Mouse (Mus musculus) retina, postnatal 1 day (tissue): ENCODE measurements around the gene Ptprn.
A peak's percentile ranks its signal among the peaks of the same experiment; 100 is the strongest.

Source experiments
- DNase-seq: peaks from one replicate; pipeline ENCODE4 v3.0.0-alpha.2; 2012

The Ptprn gene

GRCm38 (mm10) chr1:75264091-75264880, at the start of gene Ptprn:
Gene Ptprn (minus strand): TSS chr1:75264502.
- peak; percentile 67 for DNase-seq

GRCm38 (mm10) chr1:75311694-75312093, 47.4 kb upstream of the Ptprn start:
- no peak for DNase-seq

DNA sequence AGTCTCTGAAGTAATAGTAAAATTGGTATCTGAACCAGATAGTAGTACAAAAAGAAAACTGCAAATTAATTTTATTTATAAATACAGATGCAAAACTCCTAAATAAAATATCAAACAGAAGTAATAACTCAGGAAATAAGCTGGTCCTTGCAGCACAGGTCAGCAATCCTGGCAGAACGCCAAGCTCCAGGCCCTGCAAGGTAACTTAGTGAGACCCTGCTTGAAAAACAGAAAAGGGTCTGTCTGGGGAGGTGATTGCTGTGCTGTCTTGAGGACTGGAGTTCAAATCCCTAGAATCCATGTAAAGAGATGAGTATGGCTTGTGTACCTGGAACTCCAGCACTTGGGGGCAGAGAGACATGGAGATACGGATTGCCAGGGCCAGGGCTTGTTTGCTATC, 40.4 kb upstream of the Ptprn start:
- no peak for DNase-seq

- DNase-seq: no peak
Measured at GRCm38 (mm10) chr1:75294294-75294693, 30.0 kb upstream of the Ptprn start.

DNA sequence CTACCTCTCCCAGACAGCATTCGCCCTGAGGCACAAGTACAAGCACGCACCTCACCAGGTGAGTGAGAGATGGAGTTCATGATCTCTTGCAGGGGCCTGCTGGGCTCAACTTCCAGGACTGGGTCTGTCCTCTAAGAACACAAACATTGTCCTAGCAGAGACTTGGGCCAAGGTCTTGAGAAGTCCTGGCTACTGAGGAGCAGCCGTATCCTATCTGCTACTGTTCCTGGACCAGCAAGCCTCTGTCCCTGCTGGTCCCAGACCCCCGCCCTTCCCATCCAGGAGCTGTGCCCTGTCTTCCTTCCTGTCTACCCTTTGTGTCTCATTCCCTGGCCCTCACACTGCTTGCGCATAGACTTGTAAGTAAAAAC, 29.0 kb upstream of the Ptprn start:
- DNase-seq: no peak

DNA sequence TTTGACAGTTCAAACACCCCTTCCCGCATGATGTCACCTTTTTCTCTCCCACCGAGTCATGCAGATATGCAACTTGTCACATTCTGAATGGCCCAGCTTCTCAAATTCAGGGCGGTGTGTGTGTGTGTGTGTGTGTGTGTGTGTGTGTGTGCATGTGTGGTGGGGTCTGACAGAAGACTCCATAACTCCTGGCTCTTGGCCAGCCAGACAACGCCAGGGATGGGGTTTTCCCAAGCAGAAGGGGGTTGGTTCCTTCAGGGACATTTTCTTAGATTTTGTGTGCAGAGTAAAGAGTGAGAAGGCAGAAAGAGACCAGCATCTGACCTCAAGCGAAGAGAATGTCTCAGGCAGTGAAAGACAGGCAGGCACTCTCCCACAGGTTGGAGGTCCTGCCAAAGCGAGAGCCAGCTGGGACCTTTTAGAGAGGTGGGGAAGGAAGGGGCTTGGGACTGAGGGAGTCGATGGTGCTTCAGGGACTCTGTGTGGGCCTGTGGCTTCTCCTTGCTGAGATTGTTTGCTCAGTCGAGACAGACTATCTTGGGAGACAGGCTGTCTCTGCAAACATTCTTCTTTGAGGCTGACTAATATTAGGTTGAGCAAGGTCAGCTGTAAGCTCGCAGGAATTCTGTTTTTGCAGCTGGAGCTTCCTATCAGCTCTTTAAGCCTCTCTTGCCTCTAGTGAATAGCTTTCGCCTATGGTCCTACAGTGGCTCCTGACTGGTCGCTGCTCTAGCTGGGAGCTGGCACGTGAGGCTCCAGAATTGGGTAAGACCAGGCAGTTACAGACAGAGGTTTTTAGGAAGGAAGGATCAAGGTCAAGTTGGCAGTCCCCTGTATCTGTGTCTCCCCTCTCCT, 28.4 kb upstream of the Ptprn start:
- DNase-seq: peak; percentile 20

DNA sequence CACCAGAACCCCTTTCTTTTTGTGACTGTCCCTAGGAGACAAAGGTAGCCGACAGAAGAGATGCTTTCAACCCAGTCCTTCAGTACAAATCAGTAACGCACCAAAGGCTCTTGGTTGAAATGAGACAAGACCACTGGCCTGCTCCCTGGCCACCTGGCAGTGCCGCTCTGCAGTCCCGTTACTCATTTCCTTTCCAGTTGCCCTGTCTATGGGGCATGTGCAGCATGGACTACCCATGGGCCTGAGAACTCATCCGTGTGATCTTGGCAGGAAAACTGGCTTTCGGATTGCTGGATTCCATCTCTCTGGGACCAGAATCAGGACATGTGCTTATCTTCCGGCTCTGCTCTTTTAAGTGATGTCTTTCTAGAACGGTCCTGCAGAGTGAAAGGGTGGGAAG, 27.0 kb upstream of the Ptprn start:
- DNase-seq: no peak

GRCm38 (mm10) chr1:75290582-75290981, 26.3 kb upstream of the Ptprn start:
- peak; percentile 61 for DNase-seq

GRCm38 (mm10) chr1:75289888-75290431, 25.7 kb upstream of the Ptprn start:
- DNase-seq: no peak

DNA sequence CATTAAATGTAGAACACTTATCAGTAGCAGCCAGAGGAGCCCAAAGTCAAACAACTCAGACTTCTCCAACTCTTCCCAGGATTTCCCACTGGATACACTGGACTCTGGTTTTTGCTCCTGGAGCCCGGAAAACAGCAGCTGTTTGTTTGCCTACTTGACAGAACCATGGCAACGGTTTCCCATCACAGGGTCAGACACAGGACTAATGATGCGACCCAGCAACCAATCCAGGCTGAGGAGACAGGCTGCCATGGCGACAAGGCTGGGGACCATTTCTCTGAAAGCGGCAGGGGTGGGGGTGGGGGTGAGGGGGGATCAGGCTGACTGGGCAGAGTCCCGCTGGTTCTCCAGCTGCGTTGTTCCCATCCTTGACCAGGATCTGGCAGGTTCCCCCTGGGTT, 25.1 kb upstream of the Ptprn start:
- peak; percentile 90 for DNase-seq

- DNase-seq: no peak
Measured at GRCm38 (mm10) chr1:75284911-75285310, 20.6 kb upstream of the Ptprn start.

DNA sequence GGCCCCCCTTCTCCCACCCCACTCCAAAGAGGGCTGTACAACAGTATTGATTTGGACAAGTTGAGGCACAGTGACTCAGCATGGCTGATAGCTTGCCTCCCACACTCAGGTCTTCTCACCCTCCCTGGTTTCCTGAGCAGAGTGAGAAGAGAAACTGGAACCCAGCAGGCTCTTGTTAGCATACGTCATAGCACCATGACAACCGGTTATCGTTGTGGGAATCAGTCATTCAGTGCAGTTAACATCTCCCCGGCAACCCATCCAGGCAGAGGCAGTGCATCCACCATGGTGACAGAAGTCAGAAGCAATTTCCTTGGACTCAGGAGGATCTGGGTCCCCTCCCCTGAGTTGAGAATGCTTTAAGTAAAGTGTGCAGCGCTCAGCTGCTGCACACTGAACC, 18.7 kb upstream of the Ptprn start:
- DNase-seq: no peak

- peak; percentile 45 for DNase-seq
Measured at GRCm38 (mm10) chr1:75278228-75278627, 13.9 kb upstream of the Ptprn start, which contains the start of gene Resp18. Gene Resp18 (minus strand): TSS chr1:75278415.

DNA sequence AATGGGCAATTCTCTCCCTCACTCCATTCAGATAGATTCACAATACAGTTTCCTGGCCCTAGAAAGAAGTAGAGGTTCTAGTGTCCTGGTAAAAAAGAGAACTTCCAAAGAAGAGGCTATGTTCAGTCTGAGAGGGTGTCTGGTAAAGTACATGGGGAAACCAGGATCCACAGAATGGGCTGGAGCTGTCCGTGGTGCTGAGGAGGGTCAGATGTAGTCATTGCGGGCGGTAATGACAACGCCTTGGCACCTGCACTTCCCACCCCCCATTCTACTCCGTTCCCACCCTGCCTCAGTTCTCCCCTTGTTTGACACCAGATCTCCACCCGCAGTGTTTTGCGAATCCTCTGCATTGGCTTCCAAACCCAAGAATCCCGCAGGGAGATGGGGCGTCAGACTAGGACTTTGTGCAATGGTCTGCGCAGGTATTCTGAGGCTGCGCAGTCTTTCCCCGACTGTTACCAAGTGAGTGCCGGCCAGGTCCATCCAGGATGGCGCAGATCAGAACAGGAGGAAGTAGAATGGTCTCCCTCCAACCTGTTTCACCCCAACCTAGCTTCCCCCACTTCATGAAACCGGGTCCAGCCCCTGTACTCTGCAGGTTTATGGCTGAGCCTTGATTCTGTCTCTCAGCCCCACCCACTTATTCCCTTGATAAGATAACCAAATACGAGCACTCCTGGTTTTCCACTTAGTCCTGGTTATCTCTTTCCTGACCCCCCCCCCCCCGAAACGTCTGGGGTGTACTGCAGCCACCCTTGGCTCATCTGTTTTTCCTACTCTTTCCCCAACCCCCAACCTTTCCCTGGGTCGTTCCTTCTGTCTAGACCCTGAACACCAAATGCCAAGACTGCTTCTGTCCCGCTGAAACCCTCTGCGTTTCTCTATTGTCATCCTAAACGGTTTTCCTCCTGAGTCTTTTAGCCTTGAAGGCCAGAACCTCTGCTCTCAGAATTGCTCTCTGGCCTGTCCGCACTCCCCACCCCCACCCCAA, 13.2 kb upstream of the Ptprn start:
- peak; percentile 65 for DNase-seq

DNA sequence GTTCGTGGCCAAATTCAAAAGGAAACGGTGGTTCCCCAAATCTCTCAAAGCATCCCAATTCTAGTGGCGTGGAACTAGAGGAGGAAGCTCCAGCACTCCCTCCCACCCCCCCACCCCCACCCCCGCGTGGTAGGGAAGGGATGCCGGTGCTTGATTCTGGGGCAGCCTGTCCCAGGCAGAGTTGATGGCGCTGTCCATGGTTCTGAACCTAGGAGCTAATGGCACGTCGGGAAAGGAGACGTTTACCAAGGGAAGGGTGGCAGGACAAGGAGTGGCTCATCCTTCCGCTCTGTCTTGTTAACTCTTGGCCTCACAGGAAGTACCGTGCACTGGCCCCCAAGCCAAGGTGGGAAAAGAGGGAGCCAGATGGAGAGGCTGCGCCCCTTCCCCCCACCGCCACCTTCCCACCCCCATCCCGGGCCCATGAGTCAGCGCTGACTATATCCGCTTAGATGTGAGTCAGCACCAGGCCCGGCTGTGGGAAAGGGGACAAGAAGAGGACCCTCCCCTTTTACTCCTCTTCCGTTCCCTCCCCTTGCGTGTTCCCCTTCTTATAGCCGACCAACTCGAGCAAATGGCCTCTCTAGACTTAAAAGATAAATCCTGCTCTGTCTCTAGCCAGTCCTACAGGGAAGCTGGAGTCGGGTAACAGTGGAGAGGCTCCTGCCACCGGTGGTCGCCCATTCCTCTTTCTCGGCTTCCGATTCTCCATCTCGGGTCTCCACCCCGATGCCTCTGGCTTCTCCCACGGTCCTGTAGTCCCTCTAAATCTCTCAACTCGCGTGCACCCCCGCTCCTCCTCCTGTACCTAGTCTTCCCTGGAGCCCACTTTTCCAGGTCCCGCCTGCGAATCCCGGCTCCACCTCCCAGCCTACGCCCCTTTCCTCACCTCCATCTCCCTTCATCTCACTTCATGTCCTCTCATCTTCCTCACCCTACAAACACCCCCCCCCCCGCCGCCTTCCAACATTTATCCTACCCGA, 1.0 kb downstream of the Ptprn start:
- peak; percentile 82 for DNase-seq

DNA sequence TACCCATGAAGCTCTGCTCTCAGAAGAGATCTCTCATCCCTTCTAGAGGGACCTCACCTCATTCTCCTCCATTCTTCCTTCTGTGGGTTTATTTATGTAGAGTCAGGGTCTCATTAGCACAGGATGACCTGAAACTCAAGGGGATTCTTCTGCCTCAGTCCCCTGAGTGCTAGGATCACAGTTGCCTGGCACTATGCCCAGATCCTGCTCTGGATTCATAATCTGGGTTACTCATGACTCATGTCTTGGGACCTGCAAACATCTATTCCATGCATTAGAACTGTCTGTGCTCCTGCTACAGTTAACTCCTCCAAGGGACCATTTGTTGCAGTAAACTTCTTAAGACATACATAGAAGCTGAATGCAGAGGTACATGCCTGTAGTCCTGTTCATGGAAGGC, 3.0 kb downstream of the Ptprn start:
- no peak for DNase-seq

DNA sequence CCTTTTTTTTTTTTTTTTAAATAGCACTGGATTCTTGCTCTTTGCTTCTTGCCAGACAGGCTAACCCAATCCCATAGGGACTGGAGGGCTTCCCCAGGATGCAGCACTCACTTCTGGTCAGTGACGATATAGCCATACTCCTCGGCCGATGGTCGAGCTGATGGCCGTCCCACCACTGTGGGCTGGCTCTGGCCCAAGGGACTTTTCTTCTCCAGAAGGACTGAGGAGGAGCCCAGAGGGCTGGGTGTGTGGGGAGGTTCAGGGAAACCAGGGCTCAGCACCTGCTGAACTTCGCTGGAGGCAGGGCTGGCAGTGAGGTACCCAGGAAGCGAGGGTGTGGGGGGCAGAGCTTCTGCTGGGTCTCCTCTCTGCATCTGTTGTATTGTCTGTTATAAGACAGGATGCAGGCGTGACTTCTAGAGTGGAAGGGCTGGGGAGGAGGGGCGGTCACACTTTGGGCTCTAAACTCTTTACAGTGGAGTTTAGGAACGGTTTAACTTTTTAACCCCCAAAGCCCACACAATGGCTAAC, 8.7 kb downstream of the Ptprn start:
- DNase-seq: no peak

DNA sequence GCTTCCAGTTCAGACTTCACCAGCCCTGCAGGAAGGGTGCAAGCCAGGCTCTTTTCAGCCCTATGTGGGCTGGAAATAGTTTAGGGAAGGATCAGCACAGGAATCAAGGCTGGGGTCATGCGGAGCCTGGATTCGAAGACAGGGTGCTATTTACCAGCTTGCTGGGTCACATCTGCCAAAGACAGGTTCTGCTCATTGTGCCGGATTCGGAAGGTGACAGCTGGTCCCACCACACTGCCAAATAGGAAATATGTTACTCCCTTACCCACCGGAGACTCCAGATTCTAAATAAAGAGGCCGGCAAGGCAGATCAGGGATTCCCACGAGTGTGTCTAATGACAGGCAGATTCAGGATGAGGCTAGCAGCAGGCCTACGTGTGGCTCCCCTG, 9.7 kb downstream of the Ptprn start:
- no peak for DNase-seq

DNA sequence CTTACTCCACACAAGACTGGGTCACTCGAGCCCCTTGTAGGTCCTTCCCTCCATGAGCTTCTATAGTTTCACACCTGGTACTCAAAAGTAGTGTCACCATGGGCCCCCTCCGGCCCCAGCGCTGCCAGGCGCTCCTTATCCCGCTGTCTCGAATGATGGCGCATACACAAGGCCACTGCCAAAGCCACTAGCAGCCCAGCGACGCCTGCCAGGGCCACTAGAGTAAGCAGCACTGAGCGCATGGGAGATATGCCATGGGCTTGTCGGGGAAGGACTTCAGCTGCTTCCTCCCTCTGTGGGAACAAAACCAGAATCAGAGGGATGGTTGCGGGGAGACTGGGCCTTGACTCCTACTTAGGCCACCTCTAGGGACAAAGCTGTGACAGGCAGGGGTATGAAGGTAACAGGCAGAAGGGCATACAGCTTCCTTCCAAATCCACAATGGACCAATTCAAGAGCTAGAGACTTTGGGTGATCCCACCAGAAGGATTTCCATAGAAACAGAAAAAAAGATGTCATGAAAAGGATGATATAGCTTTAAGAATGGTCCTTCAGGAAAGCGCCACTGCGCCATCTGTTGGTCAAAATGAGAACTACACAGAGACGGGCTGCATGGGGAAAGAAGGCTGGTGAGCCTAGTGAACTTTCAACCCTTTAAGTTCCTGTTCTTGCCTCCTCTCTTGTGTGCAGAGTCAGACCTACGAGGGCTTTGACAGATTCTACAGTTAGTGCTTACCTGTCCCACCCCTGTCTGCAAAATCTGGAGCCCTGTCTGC, 10.3 kb downstream of the Ptprn start:
- peak; percentile 84 for DNase-seq

- no peak for DNase-seq
Measured at GRCm38 (mm10) chr1:75253029-75253428, 11.3 kb downstream of the Ptprn start.
